Mouse (Mus musculus) heart, adult 2 months (tissue): ENCODE data around the gene Trpm8. TPM values are rescaled to one million over a fixed set of nuclear protein-coding genes. Genes with fewer than 3 reads are reported as not detected.
A peak's percentile ranks its signal among the peaks of the same experiment; 100 is the strongest.

ENCODE experiments used
- DNase-seq, 2 experiments: peaks; one replicate each; pipeline ENCODE4 v3.0.0; 2021
- H3K27ac ChIP-seq: fragments of 200-600 bp; 2 replicates; pipeline ENCODE4 v1.8.1; 2022
- H3K27me3 ChIP-seq: fragments of 200-500 bp; 2 replicates; pipeline ENCODE4 v1.6.1; 2012; ENCODE audit warnings: mild to moderate bottlenecking, low read length, inconsistent platforms, mixed read lengths; ENCODE audit not compliant: control insufficient read depth, insufficient read depth
- H3K36me3 ChIP-seq: fragments of 200-500 bp; 2 replicates; pipeline ENCODE4 v1.6.1; 2012; ENCODE audit warnings: low read length, inconsistent platforms; ENCODE audit not compliant: control insufficient read depth, insufficient read depth
- H3K4me1 ChIP-seq: fragments of 200-500 bp; 2 replicates; pipeline ENCODE4 v1.6.1; 2011; ENCODE audit warnings: low read length; ENCODE audit not compliant: control insufficient read depth, insufficient read depth
- H3K4me3 ChIP-seq: fragments of 200-600 bp; 2 replicates; pipeline ENCODE4 v1.8.1; 2022
- H3K79me2 ChIP-seq: fragments of 200-500 bp; replicated peaks from 2 replicates; pipeline ENCODE4 v1.6.1; 2012; ENCODE audit warnings: mild to moderate bottlenecking, inconsistent platforms, low read length, moderate library complexity, mixed read lengths; ENCODE audit not compliant: control insufficient read depth, insufficient read depth
- H3K9ac ChIP-seq: fragments of 200-500 bp; 2 replicates; pipeline ENCODE4 v1.6.1; 2012; ENCODE audit warnings: low read depth, mild to moderate bottlenecking, control low read depth, inconsistent platforms, low read length, mixed read lengths
- CTCF ChIP-seq: fragments of 200-600 bp; IDR thresholded peaks from 2 replicates; pipeline ENCODE4 v1.8.1; 2022; ENCODE audit warnings: antibody characterized with exemption, mild to moderate bottlenecking, moderate library complexity
- EP300 ChIP-seq: fragments of 200-500 bp; IDR thresholded peaks from 2 replicates; pipeline ENCODE4 v1.6.1; 2011; ENCODE audit warnings: low read depth, low read length, control low read depth; ENCODE audit not compliant: insufficient read depth
- POLR2A ChIP-seq: fragments of 200-500 bp; IDR thresholded peaks from 2 replicates; pipeline ENCODE4 v1.6.1; 2011; ENCODE audit warnings: mild to moderate bottlenecking, low read depth, low read length, control low read depth; ENCODE audit not compliant: insufficient read depth
- WGBS: fragments of 180-500 bp; shearing (Covaris S2); methylation state at CpG from one replicate; pipeline ENCODE4 v1.1.7; 2018; 5-methylcytosine and 5-hydroxymethylcytosine counted together
- intact Hi-C: fragments of 180-260 bp; cut with DNase I; formaldehyde crosslinking; loops from one replicate; pipeline ENCODE4 v1.15.1; 2025
- polyA plus RNA-seq: library from polyadenylated mRNA; depleted of rRNA; stranded (reverse); fragments of >200 nt; gene quantifications from 2 replicates; pipeline ENCODE4 v1.2.3, GENCODE M21; 2012
- total RNA-seq, 2 experiments: library from RNA; stranded (reverse); gene quantifications; 2 replicates each; pipeline ENCODE4 v1.2.3; 2021

The Trpm8 gene
- total and polyA plus RNA-seq, 3 experiments: not detected

DNA sequence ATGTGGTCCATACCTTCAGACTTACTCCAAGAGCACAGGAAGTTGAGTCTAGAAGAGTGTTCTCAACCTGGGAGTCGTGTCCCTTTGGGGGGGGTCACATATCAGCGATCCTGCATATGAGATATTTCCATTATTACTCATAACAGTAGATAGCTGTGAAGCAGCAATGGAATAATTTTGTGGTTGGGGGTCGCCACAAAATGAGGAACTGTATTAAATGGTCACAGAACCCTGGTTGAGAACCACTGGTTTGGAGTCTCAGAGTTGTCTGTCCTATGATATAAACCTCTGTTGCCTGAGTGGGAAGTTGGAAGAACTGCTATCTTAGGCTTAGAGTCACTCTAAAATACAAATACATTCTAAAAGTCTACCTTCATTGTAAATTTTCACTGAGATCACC, 32.4 kb downstream of the Trpm8 start:
- no peak for DNase-seq
- intact Hi-C loops: no loop called here
- Histone ChIP-seq H3K4me3 (no peak overlapping the region), H3K79me2 (no peaks in the 10 kb centered on the region), H3K27me3 (peaks cover 2% of the 10 kb centered on the region; the same call in 1 of the 2 replicates), H3K36me3 (no peaks in the 10 kb centered on the region), H3K9ac (no peak overlapping the region), H3K4me1 (no peaks in the 10 kb centered on the region), H3K27ac (no peak overlapping the region)
- WGBS: 39% methylated on average over 3 of the region's 3 CpGs
- no peak for TF ChIP-seq POLR2A

DNA sequence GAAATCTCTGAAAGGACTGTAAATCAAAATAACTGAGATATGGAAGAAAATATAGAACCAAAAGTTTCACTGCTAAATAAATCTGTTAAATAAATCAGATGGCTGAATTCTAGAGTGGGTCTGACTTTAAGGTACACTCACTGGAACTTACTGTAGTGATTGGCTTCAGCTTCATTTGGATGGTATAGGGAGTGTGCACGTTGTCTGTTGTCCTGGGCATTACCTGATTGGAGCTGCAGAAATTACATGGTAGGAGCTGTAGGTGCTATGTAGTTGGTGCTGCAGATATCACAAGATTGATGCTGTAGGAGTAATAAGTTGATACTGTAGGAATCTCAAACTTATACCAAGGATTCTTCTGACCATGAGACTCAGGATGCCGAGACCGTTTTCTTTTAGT, 32.9 kb downstream of the Trpm8 start:
- H3K27ac ChIP-seq: no peak overlapping the region
- H3K9ac ChIP-seq: no peak overlapping the region
- H3K36me3 ChIP-seq: no peaks in the 10 kb centered on the region
- TF ChIP-seq EP300 (no peak), POLR2A (no peak), CTCF (no peak)
- intact Hi-C loops: no loop called here
- WGBS: 60% methylated on average over 3 of the region's 3 CpGs
- no peaks in the 10 kb centered on the region for H3K79me2 ChIP-seq
- H3K27me3 ChIP-seq: peaks cover 2% of the 10 kb centered on the region; the same call in 1 of the 2 replicates
- no peak overlapping the region for H3K4me3 ChIP-seq
- no peak for DNase-seq
- no peaks in the 10 kb centered on the region for H3K4me1 ChIP-seq

DNA sequence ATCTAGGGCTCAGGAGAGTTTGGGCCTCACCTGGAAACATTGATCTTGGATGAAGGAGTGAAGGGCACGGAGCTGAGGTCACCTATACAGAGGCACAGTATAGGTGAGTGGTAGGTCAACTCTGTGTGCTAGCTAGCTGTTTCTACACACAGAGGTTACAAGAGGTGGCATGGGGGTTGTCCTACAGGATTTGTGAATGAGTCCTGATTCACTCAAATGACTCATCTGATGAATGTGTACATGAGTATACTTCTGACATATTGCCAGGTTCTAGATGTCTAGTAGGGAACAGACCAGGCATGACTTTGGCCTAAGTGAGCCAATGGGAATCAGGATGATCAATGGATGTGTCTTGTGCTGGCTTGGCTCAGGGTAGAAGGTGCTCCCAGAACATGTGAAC, 39.8 kb downstream of the Trpm8 start:
- no peak overlapping the region for H3K27ac ChIP-seq
- 95% methylated on average over 1 of the region's 1 CpGs for WGBS
- H3K27me3 ChIP-seq: no peaks in the 10 kb centered on the region
- H3K79me2 ChIP-seq: no peaks in the 10 kb centered on the region
- intact Hi-C loops: no loop called here
- no peak overlapping the region for H3K9ac ChIP-seq
- TF ChIP-seq CTCF (no peak), POLR2A (no peak), EP300 (no peak)
- H3K36me3 ChIP-seq: no peaks in the 10 kb centered on the region
- DNase-seq: no peak
- H3K4me3 ChIP-seq: no peak overlapping the region
- H3K4me1 ChIP-seq: no peaks in the 10 kb centered on the region

DNA sequence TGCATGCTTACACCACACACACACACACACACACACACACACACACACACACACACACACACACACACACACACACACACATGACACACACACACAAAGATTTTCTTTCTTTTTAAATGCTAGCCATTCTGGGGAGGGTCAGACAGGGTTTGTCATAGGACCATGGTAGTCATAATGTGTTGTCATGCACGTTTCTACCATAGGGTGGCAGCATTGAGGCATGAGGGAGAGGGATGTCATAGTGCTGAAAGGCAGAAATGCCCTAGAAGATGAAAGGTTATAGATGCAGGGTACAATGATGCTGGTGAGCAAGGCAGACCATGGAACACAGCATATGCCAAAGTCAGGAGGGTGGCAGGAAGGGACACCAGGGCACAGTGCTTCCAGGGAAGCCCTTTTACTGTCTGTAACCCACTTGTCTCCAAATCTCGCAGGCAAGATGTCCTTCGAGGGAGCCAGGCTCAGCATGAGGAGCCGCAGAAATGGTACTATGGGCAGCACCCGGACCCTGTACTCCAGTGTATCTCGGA, 41.1 kb downstream of the Trpm8 start:
- intact Hi-C loops: no loop called here
- 64% methylated on average over 6 of the region's 6 CpGs for WGBS
- Histone ChIP-seq H3K4me3 (no peak overlapping the region), H3K27ac (no peak overlapping the region), H3K79me2 (no peaks in the 10 kb centered on the region), H3K36me3 (no peaks in the 10 kb centered on the region), H3K4me1 (no peaks in the 10 kb centered on the region), H3K9ac (no peak overlapping the region), H3K27me3 (no peaks in the 10 kb centered on the region)
- TF ChIP-seq EP300: no peak
- TF ChIP-seq CTCF: peak; percentile 66
- peak in 1 of 2 experiments; percentile 47 for DNase-seq

DNA sequence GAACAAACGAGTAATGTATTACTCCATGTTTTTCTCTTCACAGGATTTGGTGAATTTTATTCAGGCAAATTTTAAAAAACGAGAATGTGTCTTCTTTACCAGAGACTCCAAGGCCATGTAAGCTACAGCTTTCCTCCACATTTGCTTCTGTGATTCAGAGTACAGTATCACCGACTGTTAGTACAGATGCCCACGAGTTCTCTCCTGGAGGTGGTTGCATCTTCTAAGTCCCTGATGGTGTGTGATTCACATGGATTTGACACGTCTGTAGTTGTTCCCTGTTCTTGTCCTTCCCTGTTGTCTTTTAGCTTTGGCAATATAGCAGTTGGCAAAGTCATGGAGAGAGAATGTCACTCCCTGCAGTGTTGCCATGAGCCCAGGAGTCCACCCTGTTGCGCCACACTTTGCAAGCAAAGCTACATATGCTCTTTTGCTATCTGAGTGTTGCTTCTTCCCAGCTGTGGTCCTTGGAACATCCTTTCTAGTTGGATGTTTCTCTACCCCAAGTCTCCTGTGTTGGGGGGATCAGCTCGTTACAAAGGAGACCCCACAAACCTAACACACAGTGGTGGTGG, 43.4 kb downstream of the Trpm8 start:
- no peaks in the 10 kb centered on the region for H3K36me3 ChIP-seq
- H3K27me3 ChIP-seq: no peaks in the 10 kb centered on the region
- WGBS: 69% methylated on average over 7 of the region's 7 CpGs
- H3K4me3 ChIP-seq: no peak overlapping the region
- peak in 1 of 2 experiments; percentile 51 for DNase-seq
- no peak overlapping the region for H3K9ac ChIP-seq
- TF ChIP-seq POLR2A (no peak), EP300 (no peak)
- intact Hi-C loops: no loop called here
- H3K4me1 ChIP-seq: no peaks in the 10 kb centered on the region
- no peak overlapping the region for H3K27ac ChIP-seq
- H3K79me2 ChIP-seq: no peaks in the 10 kb centered on the region

DNA sequence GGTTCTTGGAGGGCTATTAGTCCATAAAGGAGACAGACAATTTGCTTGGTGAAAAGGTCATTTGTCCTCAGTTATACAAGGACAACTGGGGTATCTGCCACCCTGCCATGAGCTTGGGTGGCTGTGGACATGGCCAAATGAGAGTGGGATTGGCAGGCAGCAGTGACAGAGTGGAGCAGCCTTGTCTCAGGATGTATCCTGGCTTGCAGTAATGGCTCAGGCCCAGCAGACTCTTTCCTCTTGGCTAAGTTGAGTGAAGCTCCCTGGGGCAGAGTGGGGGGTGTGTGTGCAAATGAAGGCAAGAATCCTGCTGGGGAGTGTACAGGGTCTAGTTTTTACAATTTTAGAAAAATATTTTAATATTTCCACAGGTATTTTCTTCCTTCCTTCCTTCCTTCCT, 44.7 kb downstream of the Trpm8 start:
- no peak overlapping the region for H3K27ac ChIP-seq

More for the DNA sequence above, 44.7 kb downstream of the Trpm8 start:
- H3K27me3 ChIP-seq: no peaks in the 10 kb centered on the region
- DNase-seq: no peak
- TF ChIP-seq CTCF (no peak), POLR2A (no peak), EP300 (no peak)
- H3K9ac ChIP-seq: no peak overlapping the region
- intact Hi-C loops: no loop called here
- H3K36me3 ChIP-seq: no peaks in the 10 kb centered on the region
- no peaks in the 10 kb centered on the region for H3K79me2 ChIP-seq
- H3K4me3 ChIP-seq: no peak overlapping the region
- no peaks in the 10 kb centered on the region for H3K4me1 ChIP-seq
